Mouse (Mus musculus) stomach, postnatal 0 days (tissue): ENCODE measurements around the gene Timp3. TPM values are rescaled to one million over a fixed set of nuclear protein-coding genes. Genes with fewer than 3 reads are reported as not detected.

Source experiments
- ATAC-seq: fragments of 200-750 bp; cut with Nextera tagmentation; 2 replicates; pipeline ENCODE4 v1.8.0; 2017; ENCODE audit not compliant: low FRiP score, low TSS enrichment
- DNase-seq: peaks from one replicate; pipeline ENCODE4 v3.0.0-alpha.2; 2016; ENCODE audit warnings: low spot score
- H3K27ac ChIP-seq: fragments of 300-500 bp; sonication (generic); replicated peaks from 2 replicates; pipeline ENCODE4 v1.5.1; 2014; ENCODE audit warnings: mild to moderate bottlenecking, control low read depth
- H3K27me3 ChIP-seq: fragments of 300-500 bp; sonication (generic); 2 replicates; pipeline ENCODE4 v1.6.1; 2014; ENCODE audit warnings: low read length; ENCODE audit not compliant: control insufficient read depth, insufficient read depth
- H3K36me3 ChIP-seq: fragments of 300-500 bp; sonication (generic); 2 replicates; pipeline ENCODE4 v1.6.1; 2014; ENCODE audit warnings: low read length, mixed read lengths; ENCODE audit not compliant: control insufficient read depth, insufficient read depth
- H3K4me1 ChIP-seq: fragments of 300-500 bp; sonication (generic); replicated peaks from 2 replicates; pipeline ENCODE4 v1.6.1; 2014; ENCODE audit warnings: antibody characterized with exemption; ENCODE audit not compliant: control insufficient read depth, insufficient read depth
- H3K4me2 ChIP-seq: fragments of 300-500 bp; sonication (generic); replicated peaks from 2 replicates; pipeline ENCODE4 v1.6.1; 2014; ENCODE audit warnings: low read depth, mild to moderate bottlenecking, control low read depth, moderate library complexity
- H3K4me3 ChIP-seq: fragments of 300-500 bp; sonication (generic); 2 replicates; pipeline ENCODE4 v1.5.1; 2014; ENCODE audit warnings: low read depth, low read length, control low read depth
- H3K9ac ChIP-seq: fragments of 300-500 bp; sonication (generic); 2 replicates; pipeline ENCODE4 v1.6.1; 2014; ENCODE audit warnings: mild to moderate bottlenecking, low read length, control low read depth, mixed read lengths
- H3K9me3 ChIP-seq: fragments of 300-500 bp; sonication (generic); 2 replicates; pipeline ENCODE4 v1.6.1; 2016; ENCODE audit warnings: low read length; ENCODE audit not compliant: control insufficient read depth
- CTCF ChIP-seq: IDR thresholded peaks from 2 replicates; pipeline ENCODE4 v1.5.1; 2016; ENCODE audit warnings: antibody characterized with exemption, low read depth, mild to moderate bottlenecking, moderate library complexity
- EP300 ChIP-seq: optimal IDR thresholded peaks from 2 replicates; pipeline ENCODE3; 2016; ENCODE audit warnings: antibody characterized with exemption
- WGBS: fragments of 180-500 bp; shearing (Covaris S2); extraction: QIAGEN DNeasy Blood & Tissue Kit; methylation state at CpG from one replicate; pipeline ENCODE4 v1.1.7; 2014; 5-methylcytosine and 5-hydroxymethylcytosine counted together
- polyA plus RNA-seq: library from polyadenylated mRNA; unstranded; fragments of >200 nt; fragmentation: Nextera tagmentation; extraction: Ambion mirVana; gene quantifications from 2 replicates; pipeline ENCODE4 v1.2.1, GENCODE M21; 2015

The Timp3 gene
- polyA plus RNA-seq, 1 experiment from 2014 or later, result 33.0 TPM

DNA sequence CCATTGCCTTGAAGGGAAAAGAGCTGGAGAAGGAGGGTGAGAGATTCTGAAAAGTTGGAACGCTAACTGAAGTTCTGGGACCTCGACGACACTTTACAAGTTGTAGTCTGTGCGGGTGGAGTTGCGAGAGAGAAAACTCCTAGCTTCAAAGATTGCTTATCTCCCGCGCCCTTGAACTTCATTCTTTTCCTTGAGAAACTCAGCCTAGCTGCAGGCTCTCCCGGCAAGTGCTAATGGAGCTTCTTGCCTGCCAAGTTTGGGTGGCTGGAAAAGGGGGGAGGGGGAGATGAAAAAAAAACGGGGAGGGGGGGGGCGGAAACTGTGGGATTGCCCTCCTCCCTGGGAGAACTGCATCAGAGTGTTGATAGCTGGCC, 932 bp downstream of the Timp3 start:
- Histone ChIP-seq H3K36me3 (no peaks in the 10 kb centered on the region), H3K9me3 (no peaks in the 10 kb centered on the region), H3K4me2 (peak overlapping the region; percentile 88), H3K27me3 (no peaks in the 10 kb centered on the region), H3K4me1 (no peaks in the 10 kb centered on the region), H3K9ac (peak overlapping the region; percentile 81), H3K27ac (peak overlapping the region; percentile 86), H3K4me3 (peak overlapping the region; percentile 73)
- ATAC-seq, result no peak
- peak; percentile 29 for DNase-seq
- TF ChIP-seq EP300 (no peak), CTCF (no peak)
- WGBS, result 1% methylated on average over 9 of the region's 10 CpGs

GRCm38 (mm10) chr10:86301593-86302317, 1.6 kb downstream of the Timp3 start:
- Histone ChIP-seq H3K36me3 (no peaks in the 10 kb centered on the region), H3K27me3 (no peaks in the 10 kb centered on the region), H3K9me3 (no peaks in the 10 kb centered on the region), H3K9ac (peak overlapping the region; percentile 81), H3K27ac (peak overlapping the region; percentile 86), H3K4me2 (peak overlapping the region; percentile 88), H3K4me1 (no peaks in the 10 kb centered on the region), H3K4me3 (peak overlapping the region; percentile 73)
- peak; percentile 30 for DNase-seq
- TF ChIP-seq EP300 (no peak), CTCF (no peak)
- WGBS, result 28% methylated on average over 4 of the region's 4 CpGs
- no peak for ATAC-seq

DNA sequence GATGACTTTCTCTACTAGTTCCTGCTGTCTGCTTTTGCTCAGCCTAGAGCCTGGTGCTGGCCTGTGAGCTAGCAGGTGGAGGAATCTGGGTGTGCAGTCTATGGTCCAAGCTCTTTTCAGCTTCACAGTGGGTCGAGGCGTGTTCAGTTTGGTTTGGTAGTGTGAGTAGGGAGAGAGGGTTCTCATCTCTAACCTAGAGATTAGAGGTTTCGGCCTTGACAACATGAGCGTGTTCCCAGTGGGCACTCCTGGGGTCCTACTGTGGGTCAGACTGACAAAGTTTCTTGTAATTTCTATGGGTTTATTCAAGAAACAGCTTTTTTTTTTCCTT, 2.1 kb downstream of the Timp3 start:
- Histone ChIP-seq H3K4me2 (peak overlapping the region; percentile 88), H3K4me1 (no peaks in the 10 kb centered on the region), H3K4me3 (peak overlapping the region; percentile 73), H3K9me3 (no peaks in the 10 kb centered on the region), H3K27me3 (no peaks in the 10 kb centered on the region), H3K36me3 (no peaks in the 10 kb centered on the region), H3K27ac (peak overlapping the region; percentile 86), H3K9ac (peak overlapping the region; percentile 51)
- ATAC-seq (no peak), DNase-seq (peak; percentile 27)
- TF ChIP-seq CTCF (no peak), EP300 (no peak)
- WGBS, result 56% methylated on average over 4 of the region's 4 CpGs

DNA sequence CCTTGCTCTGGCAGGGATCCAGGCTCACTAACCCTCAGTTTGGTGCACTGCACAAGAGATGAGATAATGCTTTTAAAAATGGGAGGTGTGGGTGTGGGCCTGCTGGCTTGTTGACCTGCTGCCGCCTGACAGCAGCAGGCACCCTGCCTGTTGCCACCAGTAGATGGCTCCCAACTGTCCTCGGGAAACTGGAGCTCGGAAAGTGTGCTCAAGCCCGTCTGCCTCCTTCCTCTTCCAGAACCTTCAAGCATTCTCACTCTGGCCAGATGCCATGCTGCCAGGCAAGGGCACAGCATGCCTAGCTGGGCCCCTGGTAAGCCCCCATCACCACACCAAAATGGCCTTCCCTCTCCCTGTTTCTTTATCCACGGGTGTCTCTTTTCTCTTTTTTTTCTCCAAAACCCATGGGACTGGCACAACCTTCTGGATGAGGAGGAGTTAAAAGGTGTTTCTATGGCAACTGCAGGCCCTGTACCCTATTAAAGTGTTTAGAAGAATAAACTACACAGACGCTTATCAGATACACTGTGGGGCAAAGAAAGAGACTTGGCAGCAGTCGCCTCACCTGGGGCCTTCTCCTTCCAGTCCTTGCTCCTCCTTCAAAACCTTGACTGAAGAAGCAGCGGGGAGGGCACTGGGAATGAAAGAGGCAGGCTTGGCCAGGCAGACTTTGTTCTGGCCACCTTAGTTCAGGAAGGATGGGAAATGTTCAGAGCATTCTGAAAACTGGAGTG, 2.8 kb downstream of the Timp3 start:
- H3K9me3 ChIP-seq, result no peaks in the 10 kb centered on the region
- H3K4me3 ChIP-seq, result peak overlapping the region; percentile 73
- ATAC-seq (peak; percentile 72), DNase-seq (peak; percentile 83)
- peak; percentile 91 for TF ChIP-seq CTCF
- TF ChIP-seq EP300, result no peak
- no peaks in the 10 kb centered on the region for H3K4me1 ChIP-seq
- no peak overlapping the region for H3K9ac ChIP-seq
- peak overlapping the region; percentile 88 for H3K4me2 ChIP-seq
- WGBS, result 15% methylated on average over 8 of the region's 8 CpGs
- no peak overlapping the region for H3K27ac ChIP-seq
- no peaks in the 10 kb centered on the region for H3K27me3 ChIP-seq
- H3K36me3 ChIP-seq, result no peaks in the 10 kb centered on the region

DNA sequence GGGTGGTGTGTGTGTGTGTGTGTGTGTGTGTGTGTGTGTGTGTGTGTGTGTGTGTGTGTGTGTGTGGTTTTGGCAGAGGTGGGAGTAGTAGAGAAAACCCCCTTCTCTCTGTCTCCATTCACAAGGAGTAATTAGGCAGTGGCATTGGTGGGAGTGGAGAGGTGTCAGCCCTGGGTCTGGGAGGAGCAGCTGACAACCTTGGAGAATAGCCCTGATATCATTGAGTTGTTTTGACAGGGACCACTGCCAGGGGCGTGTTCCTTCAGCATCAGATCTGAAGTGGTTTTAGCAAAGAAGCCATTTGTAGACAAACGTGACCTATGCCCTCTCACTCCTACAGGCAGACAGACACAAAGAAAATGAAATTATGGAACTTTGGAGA, 3.3 kb downstream of the Timp3 start:
- ATAC-seq (no peak), DNase-seq (no peak)
- 58% methylated on average over 2 of the region's 2 CpGs for WGBS
- Histone ChIP-seq H3K9me3 (no peaks in the 10 kb centered on the region), H3K27ac (no peak overlapping the region), H3K4me3 (no peak overlapping the region; the same call in 1 of the 2 replicates), H3K4me2 (peak overlapping the region; percentile 88; the same call in 1 of the 2 replicates), H3K27me3 (no peaks in the 10 kb centered on the region), H3K4me1 (no peaks in the 10 kb centered on the region), H3K36me3 (no peaks in the 10 kb centered on the region), H3K9ac (no peak overlapping the region)
- TF ChIP-seq CTCF (no peak), EP300 (no peak)

DNA sequence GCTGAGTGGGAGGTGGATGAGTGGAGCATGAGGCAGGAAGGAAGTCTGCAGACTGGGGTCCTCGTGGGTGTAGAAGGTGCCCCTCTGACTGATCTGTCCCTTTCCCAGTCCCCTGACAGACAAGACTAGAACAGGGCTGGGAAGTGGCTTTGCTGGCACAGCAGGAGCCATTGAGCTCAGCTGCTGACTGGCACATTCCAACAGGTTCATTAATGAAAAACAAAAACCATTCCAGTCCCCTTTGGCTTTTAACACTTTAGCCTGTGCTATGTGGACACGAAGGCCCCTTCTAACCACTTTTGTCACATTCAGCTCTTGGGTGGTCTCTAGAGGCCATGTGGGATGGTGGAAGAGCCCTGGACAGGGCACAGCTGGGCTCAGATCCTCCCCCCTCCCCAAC, 4.4 kb downstream of the Timp3 start:
- TF ChIP-seq CTCF (no peak), EP300 (no peak)
- WGBS, result 28% methylated on average over 2 of the region's 2 CpGs
- H3K4me1 ChIP-seq, result no peaks in the 10 kb centered on the region
- H3K4me2 ChIP-seq, result no peak overlapping the region
- no peak overlapping the region for H3K4me3 ChIP-seq
- no peak overlapping the region for H3K27ac ChIP-seq
- ATAC-seq (no peak), DNase-seq (no peak)
- no peaks in the 10 kb centered on the region for H3K27me3 ChIP-seq
- H3K36me3 ChIP-seq, result no peaks in the 10 kb centered on the region
- no peak overlapping the region for H3K9ac ChIP-seq
- H3K9me3 ChIP-seq, result no peaks in the 10 kb centered on the region
